Mouse (Mus musculus) megakaryocyte progenitor cell, adult 5-6 weeks (primary cell): ENCODE results near the gene Ada. TPM values are rescaled to one million over a fixed set of nuclear protein-coding genes. Genes with fewer than 3 reads are reported as not detected.
A peak's percentile ranks its signal among the peaks of the same experiment; 100 is the strongest.
"Not testable (repeated sequence)": the region's sequence is repeated elsewhere in the genome, so short reads cannot be mapped to it uniquely, and the experiment has no call there.

ENCODE experiments used
- ATAC-seq: replicated peaks from 2 replicates; pipeline ENCODE4 v1.8.0; 2016; ENCODE audit warnings: mild to moderate bottlenecking, moderate TSS enrichment, inconsistent platforms; ENCODE audit not compliant: poor library complexity
- total RNA-seq, 2 experiments: library from RNA; stranded (forward) in 1 of 2; stranded (reverse) in 1 of 2; fragments of 157-497, 149-512 nt in 1 of 2; fragments of 200-1000 nt in 1 of 2; gene quantifications; 2 replicates each; pipeline versions ENCODE4 v1.2.3 to v1.2.4; 2015 to 2017

Ada gene
- total RNA-seq, 2 experiments from 2014 or later, result 13.4 to 20.2 TPM

GRCm38 (mm10) chr2:163699078-163699780 lies 50.8 kb downstream of the Ada start:
- peak; percentile 32 for ATAC-seq

- peak; percentile 27 for ATAC-seq
Measured at GRCm38 (mm10) chr2:163697764-163698480, 52.1 kb downstream of the Ada start.

- peak; percentile 18 for ATAC-seq
Measured at GRCm38 (mm10) chr2:163696763-163697162, 53.3 kb downstream of the Ada start.

DNA sequence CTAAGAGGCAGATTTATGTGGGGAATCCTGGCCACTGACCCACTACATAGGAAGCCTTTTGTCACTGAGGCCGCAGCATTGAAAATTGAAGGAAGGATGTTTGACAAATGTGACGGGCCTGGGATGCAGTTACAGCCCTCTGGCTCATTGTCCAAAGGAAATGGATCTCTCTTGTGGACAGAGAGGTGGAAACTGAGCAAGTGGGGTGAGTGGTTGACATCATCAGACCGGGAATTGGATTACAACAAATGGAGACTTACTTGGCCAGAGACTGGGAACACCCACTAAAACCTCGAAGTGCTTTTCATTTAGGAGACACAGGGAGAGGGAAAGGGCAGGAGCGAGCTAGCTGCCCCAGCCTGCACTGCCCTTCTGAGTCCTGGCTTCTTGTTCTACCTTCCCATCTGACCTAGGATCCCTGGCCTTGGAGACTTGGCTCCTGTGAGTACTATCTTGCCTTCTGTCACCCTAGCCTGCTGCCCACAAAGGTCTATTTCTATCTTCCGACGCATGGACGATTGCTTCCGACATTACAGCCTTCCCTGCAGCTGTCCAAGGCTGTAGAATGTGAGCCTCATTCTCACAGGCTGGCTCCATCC lies 56.2 kb downstream of the Ada start:
- ATAC-seq, result no peak

DNA sequence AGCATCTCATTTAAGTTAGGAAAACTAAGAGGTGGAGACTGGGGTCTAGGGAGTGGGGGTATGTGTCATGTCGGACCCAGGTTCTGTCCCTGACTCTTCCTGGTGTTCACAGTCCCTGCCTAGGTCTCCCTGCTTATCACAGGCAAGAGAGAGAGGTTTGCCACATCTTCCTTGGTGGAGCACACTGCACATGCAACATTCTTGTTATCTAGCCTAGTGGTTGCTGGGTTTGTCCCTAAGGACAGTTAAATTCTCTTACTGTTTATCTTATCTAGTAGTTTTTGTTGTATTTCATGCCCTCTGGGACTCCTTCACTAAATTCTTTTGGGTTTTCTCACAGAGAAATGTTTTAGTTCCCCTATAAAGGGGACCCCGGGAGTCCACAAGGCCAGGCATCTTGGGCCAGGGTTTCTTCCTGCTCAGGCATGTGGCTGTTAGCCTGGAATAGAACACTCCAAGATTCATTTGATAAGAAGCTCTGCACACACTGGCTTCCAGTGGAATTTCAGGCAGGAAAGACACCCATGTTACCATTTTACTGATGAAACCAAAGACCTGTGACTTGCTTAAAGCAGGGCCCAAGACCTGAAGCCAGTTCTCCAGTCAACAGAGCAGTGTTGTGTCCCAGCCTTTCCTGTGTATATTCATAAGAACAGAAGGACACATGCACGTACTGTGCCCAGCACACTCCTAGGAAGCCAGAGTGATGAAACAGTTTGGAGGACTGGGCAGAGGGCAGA lies 57.0 kb downstream of the Ada start:
- ATAC-seq, result peak; percentile 57

GRCm38 (mm10) chr2:163691846-163692605 lies 58.0 kb downstream of the Ada start:
- ATAC-seq, result peak; percentile 49

DNA sequence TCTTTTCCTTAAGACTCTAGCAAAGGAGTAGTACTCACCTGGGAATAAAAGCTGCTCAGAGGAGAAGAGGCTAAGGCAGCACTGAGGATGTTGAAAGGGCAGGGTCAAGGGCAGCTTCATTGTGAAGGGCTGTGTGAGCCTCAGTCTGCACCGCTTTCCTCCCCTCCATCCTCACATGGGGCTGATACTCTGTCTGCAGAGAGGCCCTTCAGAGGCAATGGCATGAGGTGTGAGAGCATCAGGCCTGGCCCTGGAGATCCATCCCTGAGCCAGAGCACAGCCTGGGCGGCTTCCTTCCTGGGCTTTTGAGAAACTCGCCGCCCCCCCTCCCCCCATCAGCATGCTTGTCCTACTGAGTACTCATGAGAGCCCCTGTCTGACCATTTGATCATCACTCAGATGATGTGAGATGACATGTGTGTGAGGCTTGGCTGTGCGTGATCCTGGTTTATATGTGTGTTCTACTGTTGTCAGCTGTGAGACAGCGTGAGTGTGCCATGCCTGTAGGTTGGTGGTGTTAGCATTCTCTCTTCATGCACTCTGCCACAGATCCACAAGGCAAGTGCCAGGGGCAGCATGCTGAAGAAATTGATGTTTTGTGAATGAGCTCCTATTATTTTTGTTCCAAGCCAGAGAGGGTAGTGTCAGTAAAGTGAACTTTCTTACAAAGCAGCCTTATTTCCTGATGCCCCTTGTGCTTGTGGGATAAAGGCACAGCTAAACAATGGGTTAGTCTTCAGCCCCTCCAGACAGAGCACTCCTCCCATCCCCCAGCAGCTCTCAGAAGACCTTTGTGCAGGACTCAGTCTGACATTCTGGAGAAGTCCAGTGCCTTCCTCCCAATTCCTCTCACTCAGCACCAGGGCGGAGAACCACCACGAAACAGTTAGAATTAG lies 59.4 kb downstream of the Ada start:
- ATAC-seq, result no peak

DNA sequence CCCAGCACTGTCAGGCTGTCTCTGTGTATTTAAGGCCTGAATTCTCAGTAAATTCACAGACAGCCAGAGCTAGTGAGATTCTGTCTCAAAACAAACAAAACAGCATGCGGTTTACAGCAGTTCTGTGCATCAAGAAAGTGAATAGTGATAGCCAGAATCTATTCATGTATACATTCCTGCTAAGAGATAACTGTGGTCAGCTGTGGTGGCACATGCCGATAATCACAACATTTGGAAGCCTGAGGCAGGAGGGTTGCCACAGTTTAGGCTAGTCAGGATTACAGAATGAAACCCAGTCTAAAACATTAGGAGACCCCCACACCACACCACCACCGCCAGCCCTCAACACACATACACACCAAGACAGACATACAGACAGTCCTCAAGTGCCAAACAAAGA lies 60.3 kb downstream of the Ada start:
- peak; percentile 30 for ATAC-seq

GRCm38 (mm10) chr2:163688377-163688776 lies 61.7 kb downstream of the Ada start:
- ATAC-seq, result not testable (repeated sequence)

DNA sequence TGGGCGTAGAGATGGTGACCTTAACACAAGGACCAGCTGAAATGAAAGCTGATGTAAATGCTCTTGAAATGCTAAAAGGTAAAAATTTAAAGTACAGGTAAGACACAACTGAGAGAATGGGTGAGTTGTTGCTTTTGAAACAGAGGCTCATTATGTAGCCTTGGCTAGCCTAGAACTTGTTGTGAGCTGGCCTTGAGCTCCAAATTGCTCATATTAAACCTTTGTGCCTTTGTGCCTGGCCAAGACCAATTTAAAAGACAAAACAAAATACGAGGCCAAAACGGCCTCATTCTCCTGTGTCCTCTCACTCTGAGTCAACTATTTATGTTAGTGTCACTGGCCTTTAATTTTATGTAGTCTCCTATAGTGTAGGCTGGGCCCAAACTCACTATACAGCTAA lies 63.2 kb downstream of the Ada start:
- ATAC-seq, result no peak

GRCm38 (mm10) chr2:163686233-163686632 lies 63.8 kb downstream of the Ada start:
- ATAC-seq, result peak; percentile 72

GRCm38 (mm10) chr2:163685761-163686200 lies 64.3 kb downstream of the Ada start:
- no peak for ATAC-seq

DNA sequence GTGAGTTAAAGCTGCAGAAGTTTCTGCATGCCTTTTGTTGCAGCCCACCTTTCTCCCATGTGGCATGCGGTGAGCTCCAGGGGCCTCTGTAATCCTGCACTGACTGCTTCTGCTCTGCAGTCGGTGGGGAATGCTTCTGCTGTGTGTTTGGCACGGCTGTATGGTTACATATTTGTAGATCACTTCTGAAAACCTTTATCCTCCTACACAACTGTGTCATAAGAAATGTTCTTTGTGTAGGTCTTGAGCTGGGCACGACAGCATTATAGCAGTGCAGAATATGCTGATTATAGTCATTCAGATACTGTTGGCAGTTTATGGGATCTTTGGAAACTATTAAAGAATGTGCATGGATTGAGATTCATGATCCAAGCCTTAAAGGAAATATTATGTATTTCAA lies 64.8 kb downstream of the Ada start:
- ATAC-seq, result no peak

GRCm38 (mm10) chr2:163682344-163682743 lies 67.7 kb downstream of the Ada start:
- no peak for ATAC-seq

DNA sequence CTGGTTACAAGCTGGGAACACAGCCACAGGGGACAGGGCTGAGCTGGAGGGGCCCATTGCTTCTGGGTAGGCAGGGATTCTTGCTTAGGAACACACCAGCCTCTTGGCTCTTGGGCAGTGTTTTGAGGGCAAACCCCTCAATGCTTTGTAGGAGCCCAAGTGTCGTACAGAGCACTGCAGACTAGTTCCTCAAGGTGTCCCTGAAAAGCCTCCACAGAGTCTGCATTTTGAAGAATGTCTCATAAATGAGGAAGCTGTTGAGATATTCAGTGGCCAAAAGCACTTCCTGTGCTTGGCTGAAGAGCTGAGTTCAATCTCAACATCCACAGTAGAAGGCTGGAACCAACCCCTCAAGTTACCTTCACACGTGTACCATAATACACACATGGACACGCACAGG lies 73.3 kb downstream of the Ada start:
- ATAC-seq, result peak; percentile 80
